Mouse (Mus musculus) B cell, adult (primary cell): Measurements from ENCODE around the gene Abraxas1. TPM values are rescaled to one million over a fixed set of nuclear protein-coding genes. Genes with fewer than 3 reads are reported as not detected.

ENCODE experiments used
- total RNA-seq: library from RNA; stranded (reverse); gene quantifications from 4 replicates; pipeline ENCODE4 v1.2.4, GENCODE M21; 2023; ENCODE audit not compliant: inconsistent age

Gene Abraxas1
- 13.3 to 18.4 TPM (median 17.1 TPM) in 4 replicates for total RNA-seq

DNA sequence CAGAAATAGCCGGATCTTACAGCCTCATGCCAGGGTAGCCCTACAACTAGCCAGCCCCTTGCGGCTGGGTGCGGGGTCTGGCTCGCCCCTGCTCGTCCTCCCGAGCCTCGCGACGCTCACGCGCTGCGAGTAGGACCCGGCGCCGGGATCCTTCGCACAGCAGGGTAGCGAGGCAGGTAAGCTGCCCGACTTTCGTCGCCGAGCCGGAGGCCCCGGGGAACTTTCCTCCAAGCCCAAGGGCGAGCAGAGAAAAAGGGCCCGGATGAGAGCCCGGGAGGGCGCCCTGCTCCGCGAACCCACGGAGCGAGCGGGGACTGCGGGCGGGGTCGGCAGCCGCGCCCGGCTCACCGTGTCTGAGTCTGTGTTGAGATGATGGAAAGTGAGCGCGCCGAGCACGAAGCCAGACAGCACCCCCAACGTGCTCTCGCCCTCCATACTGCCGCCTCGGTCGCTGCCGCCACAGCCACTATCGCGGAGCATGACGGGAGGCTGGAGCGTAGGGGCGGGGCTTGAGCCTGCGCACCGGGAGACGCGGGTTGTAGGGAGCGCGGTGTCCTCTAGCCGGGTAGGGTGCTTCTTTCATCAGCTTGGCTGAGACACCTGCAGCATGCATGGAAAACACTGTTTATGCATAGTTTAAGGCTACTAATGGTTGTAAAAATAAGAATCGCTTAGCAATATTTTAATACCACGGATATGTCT is at the start of gene Abraxas1:
Gene Abraxas1 (minus strand): TSS at position 483 of the 702 bp plus-strand sequence.

DNA sequence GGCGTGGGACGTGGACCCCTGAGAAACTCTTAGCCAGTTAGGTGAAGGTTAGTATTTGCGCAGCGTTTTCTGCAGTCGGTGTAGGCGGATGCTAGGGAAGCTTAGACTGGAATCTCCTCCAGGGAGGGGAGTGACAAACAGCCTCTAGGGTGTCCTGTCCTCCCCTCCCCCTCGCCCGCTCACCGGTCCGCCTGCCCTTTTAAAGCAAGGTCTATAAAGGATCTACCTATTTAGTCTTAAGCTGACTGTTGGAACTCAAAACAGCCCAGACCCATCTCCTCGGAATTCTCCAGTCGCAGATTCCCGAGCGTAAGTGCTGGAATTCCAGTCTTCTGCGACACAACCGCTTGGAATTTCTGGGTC is 24.7 kb upstream of the Abraxas1 start, which contains the start of gene Gpat3:
Gene Gpat3 (plus strand): TSS at position 229 of the 363 bp plus-strand sequence.

DNA sequence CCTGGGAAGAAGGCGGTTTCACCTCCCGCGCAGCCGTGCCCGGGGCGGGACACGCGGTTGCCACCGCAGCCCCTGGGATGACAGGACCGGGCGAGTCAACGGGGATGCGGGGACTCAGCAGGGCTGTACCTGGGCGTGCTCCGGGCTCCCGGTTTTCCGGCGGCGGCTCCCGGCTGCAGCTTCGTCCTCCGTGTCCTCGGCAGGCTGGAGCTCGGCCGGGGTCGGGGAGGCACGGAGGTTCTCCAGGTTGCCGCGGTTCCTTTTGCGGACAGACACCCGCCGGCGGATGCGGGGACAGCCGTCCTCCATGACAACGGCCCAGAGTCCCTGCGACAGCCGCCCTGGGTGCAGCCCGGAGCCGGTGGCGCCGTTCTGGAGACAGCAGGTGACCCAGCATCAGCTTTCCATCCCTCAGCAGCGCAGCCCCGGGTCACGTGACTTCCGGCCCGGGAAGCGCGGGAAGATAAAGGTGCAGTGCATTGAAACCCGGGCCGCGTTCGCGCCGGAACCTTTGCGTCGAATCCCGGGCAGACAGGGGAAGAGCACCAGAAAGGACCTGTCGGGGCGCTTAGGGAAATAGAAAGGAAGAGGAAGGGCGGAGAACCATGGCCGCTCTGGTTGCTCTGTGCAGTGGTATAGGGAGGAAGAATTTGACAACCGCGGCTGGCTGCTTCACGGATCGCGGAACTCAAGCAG is 22.5 kb downstream of the Abraxas1 start, which contains the start of the genes Helq and Mrps18c:
Gene Helq (minus strand): TSS at position 434 of the 696 bp plus-strand sequence.
Gene Mrps18c (plus strand): TSS at position 463 of the 696 bp plus-strand sequence.

Other genes starting within 250 kb of the Abraxas1 start
- 436 to 464 TPM (median 452 TPM) in 4 replicates for gene Plac8, start 248.7 kb downstream of the Abraxas1 start, total RNA-seq
- gene Coq2, start 145.8 kb downstream of the Abraxas1 start, total RNA-seq: 49.1 to 52.3 TPM (median 51.5 TPM) in 4 replicates
- 14.0 to 18.6 TPM (median 15.0 TPM) in 4 replicates for gene Hpse, start 101.2 kb downstream of the Abraxas1 start, total RNA-seq
- 26.0 to 30.7 TPM (median 27.8 TPM) in 4 replicates for gene Helq, start 22.4 kb downstream of the Abraxas1 start, total RNA-seq
- 57.0 to 67.4 TPM (median 63.4 TPM) in 4 replicates for gene Mrps18c, start 22.3 kb downstream of the Abraxas1 start, total RNA-seq
- 7.6 to 10.6 TPM (median 9.8 TPM) in 4 replicates for gene Gpat3, start 24.7 kb upstream of the Abraxas1 start, total RNA-seq